In the genomic region with DNA sequence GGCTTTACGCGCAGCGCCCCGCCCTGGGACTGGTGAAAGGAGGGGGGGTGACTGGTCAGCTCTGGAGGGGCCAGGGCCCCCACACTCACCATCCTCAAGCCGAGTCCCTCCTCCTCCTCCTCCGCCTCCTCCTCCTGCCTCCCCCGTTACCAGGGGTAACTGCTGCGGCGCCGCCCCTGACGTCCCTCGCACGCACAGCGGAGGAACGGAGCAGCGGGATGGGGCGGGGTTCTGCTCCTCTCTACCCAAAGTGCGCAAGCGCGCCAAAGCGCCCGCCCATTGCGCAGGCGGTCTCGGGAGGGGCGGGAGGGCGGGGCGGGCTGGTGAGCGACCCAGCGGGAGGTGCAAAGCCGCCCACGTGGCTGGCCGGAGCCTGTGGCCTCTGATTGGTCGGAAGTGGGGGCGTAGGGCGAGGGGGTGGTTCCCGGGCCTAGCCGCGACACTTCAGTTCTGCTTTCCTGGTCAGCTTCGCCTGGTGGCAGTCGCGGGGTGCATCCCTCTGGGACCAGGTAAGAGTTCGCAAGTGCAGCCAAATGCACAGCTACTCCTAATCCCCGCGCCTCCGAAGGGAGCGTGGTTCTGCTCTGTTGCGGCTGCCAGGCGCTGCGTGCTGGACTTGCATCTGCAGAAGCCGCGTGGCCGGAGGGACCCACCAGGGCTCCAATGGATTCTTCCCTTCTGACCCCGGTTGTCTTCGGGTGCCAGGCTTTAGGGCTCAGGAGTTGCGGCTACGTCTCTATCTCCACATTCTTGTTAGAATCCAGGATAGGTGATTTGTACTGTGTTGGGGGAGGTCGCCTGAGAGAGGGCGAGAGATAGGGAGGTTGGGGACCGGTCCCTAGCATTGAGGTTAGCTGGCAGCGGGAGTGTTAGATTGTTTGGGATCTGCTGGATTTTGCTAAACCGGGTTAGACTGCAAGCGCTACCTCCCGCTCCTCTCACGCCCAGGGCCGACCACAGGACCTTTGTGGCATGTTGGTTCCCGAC, we compare ENCODE assay signal across 8 mouse cellular contexts. TPM values are rescaled to one million over a fixed set of nuclear protein-coding genes. Genes with fewer than 3 reads are reported as not detected.
DNase-seq lines count a peak whose midpoint lies in the region; ATAC-seq and TF ChIP-seq lines count a peak whose summit lies in the region.

A gene (minus strand): TSS at position 248 of the 987 bp plus-strand sequence.
A gene (plus strand): TSS at position 415 of the 987 bp plus-strand sequence.

- TF ChIP-seq POLR2A in cortical plate, adult 2 months (IDR thresholded peaks at IDR 0.05; ENCODE audit: extremely low read depth, insufficient read depth, low read length) = peak; percentile 70; the same call in 1 of the 2 replicates

- peak; percentile 86 to 95 for DNase-seq in gastrocnemius, adult 8-10 months (ENCODE audit: low spot score in 2 of 2)
- peak; percentile 94 for DNase-seq in hindlimb bud, embryonic 11.5 days (ENCODE audit: extremely low spot score, low read depth, low spot score)
- DNase-seq in left cerebral cortex, adult 8-10 months (ENCODE audit: low spot score in 2 of 2) = peak; percentile 79 to 94
- peak; percentile 97 for DNase-seq in right cerebral cortex, postnatal 10 days (ENCODE audit: low spot score in 2 of 2)
- DNase-seq in urinary bladder, postnatal 25 days (ENCODE audit: low spot score) = peak; percentile 87

- peaks cover 3% of the 10 kb centered on the region; the same call in 1 of the 2 replicates for H3K9me3 ChIP-seq in megakaryocyte, embryonic 14.5 days

- TF ChIP-seq CTCF in cortical plate, adult 2 months (IDR thresholded peaks at IDR 0.05; ENCODE audit: extremely low read depth, insufficient read depth, low read length) = no peak

- H3K27me3 ChIP-seq in megakaryocyte, embryonic 14.5 days (replicated peaks) = peaks cover 1% of the 10 kb centered on the region

- H3K27ac ChIP-seq in cortical plate, adult 2 months (ENCODE audit: insufficient read depth, low read length) = peak within 1 kb of the TSS; percentile 37

- H3K36me3 ChIP-seq in megakaryocyte, embryonic 14.5 days (replicated peaks; ENCODE audit: low read length) = no peaks in the 10 kb centered on the region

- peak; percentile 86 for ATAC-seq in activated CD4-positive, CD25-positive, alpha-beta regulatory T cell, adult 4 months

- peak within 1 kb of the TSS; percentile 87 for H3K4me3 ChIP-seq in cortical plate, adult 2 months (ENCODE audit: insufficient read depth, low read length)
- H3K4me3 ChIP-seq in megakaryocyte, embryonic 14.5 days (replicated peaks) = peak within 1 kb of the TSS; percentile 97

- peaks cover 3% of the 10 kb centered on the region for H3K4me1 ChIP-seq in cortical plate, adult 2 months (ENCODE audit: control insufficient read depth, insufficient read depth, low read length)
- H3K4me1 ChIP-seq in megakaryocyte, embryonic 14.5 days = peaks cover 21% of the 10 kb centered on the region

RNA-seq across cellular contexts. Expression of the first gene that starts in this region (rescaled TPM):
- polyA plus RNA-seq in activated CD4-positive, CD25-positive, alpha-beta regulatory T cell, adult 4 months (2017; shearing (Covaris generic)) = 10 to 100 TPM; 22.1 to 24.5 TPM
- 213 and 216 TPM in 2 replicates for polyA plus RNA-seq in cortical plate, adult 2 months (2012; rRNA removed)
- total RNA-seq in gastrocnemius, adult 8-10 months (2022) = 10 to 100 TPM; 51.1 to 76.4 (median 62.8) TPM
- total RNA-seq in left cerebral cortex, adult 8-10 months (2022) = 100 to 1,000 TPM in 3 of 4 experiments, 10 to 100 TPM in 1; 94.2 to 133 (median 116) TPM
- 5.8 and 22.9 TPM in 2 replicates for polyA plus RNA-seq in megakaryocyte, embryonic 14.5 days (2012; ENCODE audit: insufficient read depth, low replicate concordance)

RNA-seq across cellular contexts. Expression of the second gene that starts in this region (rescaled TPM):
- 1 to 10 TPM; 4.3 to 6.9 TPM for polyA plus RNA-seq in activated CD4-positive, CD25-positive, alpha-beta regulatory T cell, adult 4 months (2017; shearing (Covaris generic))
- polyA plus RNA-seq in cortical plate, adult 2 months (2012; rRNA removed) = 5.1 and 5.5 TPM in 2 replicates
- 1 to 10 TPM; 1.6 to 3.0 (median 2.8) TPM for total RNA-seq in gastrocnemius, adult 8-10 months (2022)
- 1 to 10 TPM; 4.3 to 5.6 (median 4.8) TPM for total RNA-seq in left cerebral cortex, adult 8-10 months (2022)
- polyA plus RNA-seq in megakaryocyte, embryonic 14.5 days (2012; ENCODE audit: insufficient read depth, low replicate concordance) = 0.38 TPM in 1 of 2 replicates, not detected in the other

Comparison
In these comparisons a context has a peak if more than half of its experiments do, and no peak if none do; other contexts are left out.
1. Peak in every context shown above with its lines: DNase-seq, ATAC-seq, H3K4me3 ChIP-seq and H3K27ac ChIP-seq.